Mouse (Mus musculus) brain, adult 10 weeks (tissue): ENCODE data around the gene Tmem62. TPM values are rescaled to one million over a fixed set of nuclear protein-coding genes. Genes with fewer than 3 reads are reported as not detected.

Source experiments
- polyA plus RNA-seq: library from polyadenylated mRNA; stranded (reverse); fragments of 350-450 nt; fragmentation: Illumina TruSeq; extraction: RNeasy Lipid Tissue Mini Kit (QIAGEN cat#74804); gene quantifications from one replicate; pipeline ENCODE4 v1.2.3, GENCODE M21; 2015; ENCODE audit warnings: low read depth, low replicate concordance

Gene Tmem62
- polyA plus RNA-seq = 30.4 TPM

GRCm38 (mm10) chr2:120976990-120977925, at the start of gene Tmem62:
TSS of gene Tmem62 (plus strand) at chr2:120977017.

DNA sequence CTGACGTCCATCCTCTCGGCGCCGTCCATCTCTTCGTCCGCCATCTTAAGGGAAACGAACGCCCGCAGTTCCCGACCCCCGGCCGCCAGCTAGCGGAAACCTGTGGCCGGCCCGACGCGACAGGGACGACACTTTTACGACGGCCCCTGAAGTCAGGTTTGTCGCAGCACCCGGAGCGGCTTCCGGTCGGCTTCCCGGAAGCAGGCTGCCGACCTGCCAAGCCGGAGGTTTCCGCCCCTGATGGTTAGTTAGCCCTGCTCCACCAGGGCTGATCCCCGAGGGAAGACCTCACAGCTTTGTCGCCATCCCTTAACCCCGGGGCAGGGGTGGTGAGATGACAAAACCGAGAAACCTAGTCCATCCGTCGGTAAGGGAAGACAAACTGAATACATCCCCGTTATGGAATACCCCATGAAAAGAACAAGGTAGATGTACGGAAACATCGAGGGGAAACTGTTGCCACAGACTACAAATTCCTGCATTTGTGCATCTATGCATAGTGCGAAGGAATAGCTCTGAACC, 6.2 kb upstream of the Tmem62 start, which contains the start of gene Ubr1:
Gene Ubr1, minus strand, starts transcription at position 157 of the 522 bp plus-strand sequence.

GRCm38 (mm10) chr2:121007925-121008663, 31.3 kb downstream of the Tmem62 start, which contains the start of gene Ccndbp1:
TSS of gene Ccndbp1 (plus strand) at chr2:121008403.

GRCm38 (mm10) chr2:121036733-121037341, 60.0 kb downstream of the Tmem62 start, which contains the start of gene Epb42:
TSS of gene Epb42 (minus strand) at chr2:121037072.

Other genes starting within 250 kb of the Tmem62 start
- 15.6 TPM for gene Cdan1, start 126.9 kb upstream of the Tmem62 start, polyA plus RNA-seq
- gene Ttbk2, start 126.4 kb upstream of the Tmem62 start, polyA plus RNA-seq = 32.1 TPM
- 20.8 TPM for gene Ubr1, start 6.3 kb upstream of the Tmem62 start, polyA plus RNA-seq
- gene Ccndbp1, start 31.4 kb downstream of the Tmem62 start, polyA plus RNA-seq = 84.3 TPM
- not detected for gene Epb42, start 60.1 kb downstream of the Tmem62 start, polyA plus RNA-seq
- gene Tgm5, start 108.8 kb downstream of the Tmem62 start, polyA plus RNA-seq = not detected
- gene Tgm7, start 132.8 kb downstream of the Tmem62 start, polyA plus RNA-seq = not detected
- 24.5 TPM for gene Adal, start 163.4 kb downstream of the Tmem62 start, polyA plus RNA-seq
- 7.3 TPM for gene Lcmt2, start 163.6 kb downstream of the Tmem62 start, polyA plus RNA-seq
- 28.7 TPM for gene Tubgcp4, start 193.6 kb downstream of the Tmem62 start, polyA plus RNA-seq
- gene Zscan29, start 194.1 kb downstream of the Tmem62 start, polyA plus RNA-seq = 4.7 TPM